Mouse (Mus musculus) thymus, adult 2 months (tissue): ENCODE measurements around the gene Acvr2a.

Experiments
- CTCF ChIP-seq: fragments of 200-500 bp; IDR thresholded peaks from 2 replicates; pipeline ENCODE4 v1.5.1; 2012; ENCODE audit warnings: mild to moderate bottlenecking, control low read depth, low read length, moderate library complexity, borderline replicate concordance; ENCODE audit not compliant: control insufficient read depth, poor library complexity, insufficient read depth; ENCODE audit errors: extremely low read depth
- POLR2A ChIP-seq: fragments of 200-500 bp; IDR thresholded peaks from 2 replicates; pipeline ENCODE4 v1.6.1; 2012; ENCODE audit warnings: mild to moderate bottlenecking, low read length, control low read depth, moderate library complexity; ENCODE audit not compliant: control insufficient read depth, poor library complexity, insufficient read depth; ENCODE audit errors: extremely low read depth

DNA sequence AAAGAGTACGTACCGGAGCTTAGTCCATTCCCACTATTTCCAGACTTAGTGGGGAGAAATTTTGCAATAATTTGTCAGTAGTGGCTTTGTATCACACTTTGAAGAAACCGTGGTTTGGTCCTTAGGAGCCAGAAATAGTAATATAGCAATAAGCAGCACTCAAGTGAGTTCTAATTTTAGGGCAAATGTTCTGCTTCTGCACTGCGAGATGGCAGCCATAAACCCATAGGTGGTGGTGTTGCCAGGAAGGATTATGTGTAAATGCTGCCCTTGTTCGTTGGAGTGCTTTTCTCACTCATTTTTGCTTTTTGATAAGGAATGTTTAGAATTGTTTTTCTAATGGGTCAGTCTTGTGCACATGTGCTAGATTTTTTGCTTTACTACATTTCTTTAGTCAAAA, 18.4 kb downstream of the Acvr2a start:
- TF ChIP-seq CTCF, result no peak
- TF ChIP-seq POLR2A, result no peak
